Mouse (Mus musculus) lung, adult 2 months (tissue): ENCODE measurements around the gene Gbp2. TPM values are rescaled to one million over a fixed set of nuclear protein-coding genes. Genes with fewer than 3 reads are reported as not detected.
"Not testable (repeated sequence)": the region's sequence is repeated elsewhere in the genome, so short reads cannot be mapped to it uniquely, and the experiment has no call there.

Experiments used
- DNase-seq: peaks from one replicate; pipeline ENCODE4 v3.0.0; 2022
- H3K4me1 ChIP-seq: fragments of 200-500 bp; 2 replicates; pipeline ENCODE4 v1.6.1; 2011; ENCODE audit warnings: low read length; ENCODE audit not compliant: control insufficient read depth, insufficient read depth
- H3K4me3 ChIP-seq: fragments of 200-500 bp; replicated peaks from 2 replicates; pipeline ENCODE3; 2011; ENCODE audit warnings: low read depth, mild to moderate bottlenecking, control low read depth, low read length; ENCODE audit errors: extremely low read depth
- CTCF ChIP-seq: fragments of 200-500 bp; IDR thresholded peaks from 2 replicates; pipeline ENCODE4 v1.5.1; 2011; ENCODE audit warnings: mild to moderate bottlenecking, low read length, control low read depth; ENCODE audit not compliant: insufficient read depth
- POLR2A ChIP-seq: fragments of 200-500 bp; IDR thresholded peaks from 2 replicates; pipeline ENCODE4 v1.6.1; 2011; ENCODE audit warnings: low read depth, mild to moderate bottlenecking, control low read depth, low read length, borderline replicate concordance; ENCODE audit errors: extremely low read depth
- WGBS: fragments of 180-500 bp; shearing (Covaris S2); methylation state at CpG from one replicate; pipeline ENCODE4 v1.1.7; 2018; 5-methylcytosine and 5-hydroxymethylcytosine counted together
- polyA plus RNA-seq: library from polyadenylated mRNA; depleted of rRNA; stranded (reverse); fragments of >200 nt; gene quantifications from 2 replicates; pipeline ENCODE4 v1.2.3, GENCODE M21; 2012; rRNA removed

The Gbp2 gene
- polyA plus RNA-seq, 1 experiment: 24.6 TPM

DNA sequence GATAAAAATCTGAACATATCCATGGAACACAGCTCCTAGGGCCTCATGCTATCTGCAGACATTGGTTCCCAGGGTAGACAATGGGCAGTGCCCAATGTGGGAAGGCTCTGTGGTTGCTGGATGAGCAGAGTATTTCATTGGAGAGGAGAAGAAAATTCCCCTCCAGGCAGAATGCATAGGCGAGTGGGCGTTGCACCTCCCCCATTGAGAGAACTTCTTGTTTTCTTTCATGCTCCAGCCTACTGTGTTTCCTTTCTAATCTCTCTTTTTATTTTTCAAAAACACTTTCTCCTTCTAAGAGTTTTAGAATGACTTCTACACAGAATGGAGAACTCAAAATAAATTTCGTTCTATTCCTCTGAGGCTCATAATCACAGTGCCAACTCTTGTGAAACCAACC is 1.7 kb upstream of the Gbp2 start:
- WGBS: 77% methylated on average over 3 of the region's 3 CpGs
- Histone ChIP-seq H3K4me3 (no peak overlapping the region), H3K4me1 (peaks cover 7% of the 10 kb centered on the region)
- no peak for DNase-seq
- TF ChIP-seq CTCF (no peak), POLR2A (no peak)

DNA sequence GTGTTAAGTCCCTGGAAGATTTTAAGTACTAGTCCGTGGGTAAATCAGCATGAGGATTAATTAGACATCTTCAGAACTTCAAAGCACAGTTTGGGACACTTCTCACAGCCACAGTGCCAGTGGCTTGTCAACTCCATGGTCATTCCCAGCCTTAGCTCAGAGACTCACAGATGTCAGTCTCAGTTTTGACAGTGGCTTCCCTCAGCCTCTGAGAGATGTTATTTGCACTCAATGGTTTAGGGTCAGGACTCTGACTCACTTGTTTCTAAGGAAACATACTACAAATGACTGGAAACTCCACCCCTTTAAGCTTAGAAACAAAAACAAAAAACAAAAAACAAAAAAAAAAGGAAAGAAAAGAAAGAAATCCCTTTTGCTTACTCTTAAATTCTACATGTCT is 796 bp upstream of the Gbp2 start:
- TF ChIP-seq CTCF: no peak
- no peak for TF ChIP-seq POLR2A
- no peak for DNase-seq
- WGBS: 19% methylated on average over 1 of the region's 1 CpGs

DNA sequence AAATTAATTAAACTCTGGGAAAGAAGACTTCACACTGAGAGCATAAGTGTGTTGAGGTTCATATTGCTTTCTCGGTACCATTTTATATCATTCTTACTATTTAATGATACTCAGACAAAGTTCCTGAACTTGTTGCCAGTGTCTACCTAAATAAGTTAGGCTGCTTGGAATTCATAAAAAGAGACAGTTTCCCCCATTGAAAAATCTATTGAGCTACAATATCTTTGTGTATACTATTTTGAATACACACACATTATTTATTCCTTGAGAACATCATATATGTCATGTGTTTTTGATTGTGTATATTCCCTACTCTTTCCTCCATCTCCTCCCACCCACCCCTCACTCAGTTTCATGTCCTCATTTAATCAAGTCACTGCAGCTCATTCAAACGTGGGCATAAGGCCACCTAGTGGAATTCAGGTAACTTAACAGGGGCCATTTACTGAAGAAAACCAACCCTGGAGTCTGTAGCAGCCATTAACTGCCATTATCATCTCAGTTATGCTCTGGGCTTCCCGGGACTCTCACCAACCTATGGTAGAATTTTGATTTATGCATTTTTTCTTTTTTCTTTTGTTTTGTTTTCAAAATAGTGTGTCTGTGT is 657 bp downstream of the Gbp2 start:
- Histone ChIP-seq H3K4me3 (peak overlapping the region; percentile 54), H3K4me1 (peaks cover 7% of the 10 kb centered on the region)
- no peak for DNase-seq
- WGBS: 28% methylated on average over 3 of the region's 3 CpGs
- TF ChIP-seq CTCF: 0 out of 2 replicates have a peak, but pooled peaks have one; percentile 13
- TF ChIP-seq POLR2A: no peak

More for the DNA sequence above, 796 bp upstream of the Gbp2 start:
- Histone ChIP-seq H3K4me3 (peak overlapping the region; percentile 54), H3K4me1 (peaks cover 7% of the 10 kb centered on the region)

DNA sequence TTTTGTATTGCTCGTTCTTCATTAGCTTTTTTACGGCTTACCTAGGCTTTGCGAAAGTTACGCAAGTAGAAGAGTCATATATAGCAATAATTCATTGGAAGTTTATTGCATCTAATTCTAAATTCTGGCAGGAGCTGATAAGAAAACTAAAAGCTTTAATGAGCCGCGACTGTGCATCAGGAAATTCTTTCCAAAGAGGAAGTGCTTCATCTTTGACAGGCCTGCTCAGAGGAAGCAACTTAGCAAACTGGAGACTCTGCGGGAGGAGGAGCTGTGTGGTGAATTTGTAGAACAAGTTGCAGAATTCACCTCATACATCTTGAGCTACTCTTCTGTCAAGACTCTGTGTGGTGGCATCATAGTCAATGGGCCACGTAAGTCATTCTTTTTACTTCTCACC is 10.0 kb downstream of the Gbp2 start:
- TF ChIP-seq POLR2A (no peak), CTCF (no peak)
- no peak for DNase-seq
- H3K4me3 ChIP-seq: no peak overlapping the region
- WGBS: 42% methylated on average over 8 of the region's 8 CpGs
- H3K4me1 ChIP-seq: peaks cover 2% of the 10 kb centered on the region; the same call in 1 of the 2 replicates

DNA sequence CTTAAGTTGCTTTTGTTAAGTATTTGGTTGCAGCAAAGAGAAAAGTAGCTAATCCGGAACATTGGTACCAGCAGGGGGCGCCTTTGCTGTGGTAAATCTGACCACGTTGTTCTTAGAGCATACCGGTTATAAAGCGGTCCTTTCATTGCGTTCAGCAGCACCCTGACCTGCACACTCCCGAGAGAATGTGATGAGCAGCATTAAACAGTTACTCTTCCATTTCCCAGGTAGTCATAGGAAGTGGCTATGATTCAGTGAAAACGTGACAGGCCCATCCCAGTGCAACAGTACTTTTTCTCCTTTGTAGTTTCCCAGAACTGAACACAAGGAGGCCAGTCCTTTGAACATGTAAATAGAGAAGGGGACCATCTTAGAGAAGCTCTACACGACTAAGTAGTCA is 19.8 kb downstream of the Gbp2 start:
- WGBS: 6% methylated on average over 9 of the region's 9 CpGs
- Histone ChIP-seq H3K4me3 (no peak overlapping the region), H3K4me1 (no peaks in the 10 kb centered on the region; the same call in 1 of the 2 replicates)
- TF ChIP-seq POLR2A (no peak), CTCF (peak; percentile 44)
- peak; percentile 72 for DNase-seq

DNA sequence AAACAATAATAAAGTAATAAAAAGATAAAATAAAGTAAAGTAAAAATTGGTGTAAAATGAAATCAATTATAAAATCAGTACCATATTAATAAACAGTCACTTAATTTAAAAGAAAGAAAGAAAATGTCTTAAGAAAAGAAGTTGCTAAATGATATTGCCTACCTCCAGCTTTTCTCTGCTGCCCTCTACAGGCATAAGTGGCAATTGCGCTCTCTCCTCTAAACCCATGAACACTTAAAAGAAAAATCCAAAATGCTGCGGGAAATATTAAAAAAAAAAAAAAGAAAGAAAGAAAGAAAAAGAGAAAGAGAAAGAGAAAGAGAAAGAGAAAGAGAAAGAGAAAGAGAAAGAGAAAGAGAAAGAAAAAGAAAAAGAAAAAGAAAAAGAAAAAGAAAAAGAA is 25.5 kb downstream of the Gbp2 start:
- DNase-seq: peak; percentile 66
- not testable (repeated sequence) for H3K4me1 ChIP-seq, H3K4me3 ChIP-seq
- 4% methylated on average over 2 of the region's 2 CpGs for WGBS
- peak; percentile 54 for TF ChIP-seq CTCF

DNA sequence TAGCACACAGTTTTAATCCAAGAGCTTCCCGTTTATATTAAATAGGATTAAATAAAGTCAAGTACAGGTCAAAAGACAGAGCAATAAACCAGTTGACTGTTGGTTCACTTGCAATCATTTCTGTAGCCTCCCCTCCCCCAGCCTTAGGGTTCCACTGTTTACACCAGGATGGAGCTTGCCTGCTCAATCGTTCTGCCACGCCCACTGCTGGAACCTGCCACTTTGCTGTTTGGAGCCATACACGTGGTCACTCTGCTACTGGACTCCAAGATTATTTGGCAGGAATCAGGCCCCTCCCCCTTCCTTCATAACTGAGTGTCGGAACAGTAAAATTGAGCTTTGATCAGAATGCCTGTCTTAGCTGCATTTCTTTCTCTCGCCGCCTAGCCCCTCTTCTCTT is 27.4 kb downstream of the Gbp2 start:
- WGBS: 39% methylated on average over 7 of the region's 7 CpGs
- H3K4me1 ChIP-seq, H3K4me3 ChIP-seq, DNase-seq: not testable (repeated sequence)

DNA sequence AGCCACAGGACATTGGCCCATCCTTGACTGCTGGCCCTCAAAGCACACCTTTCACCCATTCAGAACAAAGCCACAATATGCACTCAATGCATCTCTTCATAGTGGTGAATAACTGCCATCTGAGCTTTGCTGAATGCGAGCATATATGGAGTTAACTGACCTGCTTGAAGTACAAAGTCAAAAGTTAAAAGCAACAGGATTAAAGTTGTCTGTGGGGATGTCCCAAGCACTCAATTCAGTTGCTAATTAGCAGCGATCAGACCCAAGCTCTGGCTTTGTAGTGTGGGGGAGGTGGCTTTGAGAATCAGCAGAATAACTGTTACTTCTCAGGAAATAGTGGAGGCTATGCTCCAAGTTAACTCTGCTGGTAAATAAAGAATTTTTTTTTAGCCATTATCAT is 29.8 kb downstream of the Gbp2 start:
- DNase-seq: no peak
- TF ChIP-seq POLR2A (no peak), CTCF (no peak)
- H3K4me1 ChIP-seq: no peaks in the 10 kb centered on the region
- 38% methylated on average over 2 of the region's 2 CpGs for WGBS
- H3K4me3 ChIP-seq: no peak overlapping the region

DNA sequence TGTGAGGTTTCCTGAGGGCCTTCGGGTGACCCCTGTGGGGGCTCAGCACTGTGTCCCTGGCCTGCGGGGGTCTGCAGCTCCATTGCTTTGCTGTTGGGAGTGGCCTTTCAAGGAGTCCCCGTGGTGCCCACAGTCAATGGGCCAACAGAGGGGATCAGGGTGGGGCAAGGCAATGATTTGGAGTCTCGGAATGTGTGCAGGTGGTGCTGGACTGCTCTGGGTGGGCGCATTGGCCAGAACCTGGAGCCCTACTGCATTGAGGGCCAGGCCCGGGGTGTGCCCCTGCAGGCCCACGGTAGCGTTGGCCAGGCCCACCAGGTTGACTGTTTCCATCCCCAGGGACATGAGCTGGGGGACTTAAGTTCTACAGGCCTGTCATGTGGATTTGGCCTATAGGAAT is 44.3 kb downstream of the Gbp2 start:
- WGBS: 92% methylated on average over 8 of the region's 8 CpGs
- TF ChIP-seq POLR2A (no peak), CTCF (no peak)
- DNase-seq: no peak

DNA sequence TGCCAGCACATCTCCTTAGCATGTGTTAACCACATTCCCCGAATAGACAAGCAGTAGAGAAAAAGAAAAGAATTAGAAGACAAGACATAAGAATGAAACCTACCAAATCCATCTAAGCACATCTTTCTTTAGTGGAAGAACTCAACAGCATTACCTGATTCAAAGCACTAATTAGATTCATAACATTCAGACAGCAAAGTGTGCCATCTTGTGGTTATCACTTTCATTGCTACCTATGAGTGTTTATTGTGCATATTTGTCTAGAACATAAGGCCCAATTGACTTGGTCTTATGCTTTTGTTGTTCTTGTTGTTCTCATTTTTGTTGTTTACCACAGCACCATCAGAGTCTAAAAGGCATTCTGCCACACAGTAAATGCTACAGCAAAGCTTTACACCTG is 54.2 kb downstream of the Gbp2 start:
- 0 out of 2 replicates have a peak, but pooled peaks have one; percentile 21 for TF ChIP-seq CTCF
- no peak for TF ChIP-seq POLR2A
- WGBS: 81% methylated on average over 1 of the region's 1 CpGs
- Histone ChIP-seq H3K4me3 (no peak overlapping the region), H3K4me1 (no peaks in the 10 kb centered on the region)
- no peak for DNase-seq

More for the DNA sequence above, 44.3 kb downstream of the Gbp2 start:
- H3K4me3 ChIP-seq: no peak overlapping the region
- H3K4me1 ChIP-seq: no peaks in the 10 kb centered on the region

Other genes starting within 250 kb of the Gbp2 start
- gene Pdlim5, start 224.9 kb upstream of the Gbp2 start, polyA plus RNA-seq: 43.5 and 52.6 TPM in 2 replicates
- gene Gbp5, start 126.6 kb upstream of the Gbp2 start, polyA plus RNA-seq: 2.0 and 2.6 TPM in 2 replicates
- gene Gbp7, start 90.3 kb upstream of the Gbp2 start, polyA plus RNA-seq: 4.5 and 5.8 TPM in 2 replicates
- gene Gbp3, start 60.6 kb upstream of the Gbp2 start, polyA plus RNA-seq: 24.7 and 33.3 TPM in 2 replicates
- 0.06 and 0.11 TPM in 2 replicates for gene Gbp2b, start 25.8 kb upstream of the Gbp2 start, polyA plus RNA-seq
- gene Kyat3, start 80.4 kb downstream of the Gbp2 start, polyA plus RNA-seq: 1.4 and 2.4 TPM in 2 replicates
- 18.0 and 20.7 TPM in 2 replicates for gene Gtf2b, start 144.4 kb downstream of the Gbp2 start, polyA plus RNA-seq